Mouse (Mus musculus) small intestine, adult 2 months (tissue): ENCODE measurements around the gene Aup1. TPM values are rescaled to one million over a fixed set of nuclear protein-coding genes. Genes with fewer than 3 reads are reported as not detected.

Source experiments
- H3K27ac ChIP-seq: fragments of 200-500 bp; 2 replicates; pipeline ENCODE4 v1.5.1; 2012; ENCODE audit warnings: low read depth, low read length, control low read depth, inconsistent platforms; ENCODE audit not compliant: insufficient read depth
- H3K27me3 ChIP-seq: fragments of 200-500 bp; 2 replicates; pipeline ENCODE4 v1.6.1; 2012; ENCODE audit warnings: mild to moderate bottlenecking, moderate library complexity, low read length, inconsistent platforms; ENCODE audit not compliant: control insufficient read depth, insufficient read depth
- H3K36me3 ChIP-seq: fragments of 200-500 bp; 2 replicates; pipeline ENCODE4 v1.6.1; 2012; ENCODE audit warnings: mild to moderate bottlenecking, low read length, control low read depth, inconsistent platforms; ENCODE audit not compliant: control insufficient read depth, insufficient read depth
- H3K4me1 ChIP-seq: fragments of 200-500 bp; 2 replicates; pipeline ENCODE4 v1.6.1; 2012; ENCODE audit warnings: low read length, inconsistent platforms, mixed read lengths; ENCODE audit not compliant: control insufficient read depth, insufficient read depth, insufficient read length
- H3K4me3 ChIP-seq: fragments of 200-500 bp; 2 replicates; pipeline ENCODE4 v1.5.1; 2012; ENCODE audit warnings: low read depth, mild to moderate bottlenecking, control low read depth, inconsistent platforms, low read length, moderate library complexity
- CTCF ChIP-seq: fragments of 200-500 bp; IDR thresholded peaks from 2 replicates; pipeline ENCODE4 v1.5.1; 2012; ENCODE audit warnings: low read depth, mild to moderate bottlenecking, control low read depth, inconsistent platforms, low read length, moderate library complexity, mixed read lengths; ENCODE audit not compliant: insufficient replicate concordance, insufficient read length; ENCODE audit errors: extremely low read depth
- POLR2A ChIP-seq: fragments of 200-500 bp; IDR thresholded peaks from 2 replicates; pipeline ENCODE4 v1.6.1; 2012; ENCODE audit warnings: low read depth, mild to moderate bottlenecking, control low read depth, inconsistent platforms, low read length, moderate library complexity
- WGBS: fragments of 180-500 bp; shearing (Covaris S2); methylation state at CpG from one replicate; pipeline ENCODE4 v1.1.7; 2018; 5-methylcytosine and 5-hydroxymethylcytosine counted together
- polyA plus RNA-seq: library from polyadenylated mRNA; depleted of rRNA; stranded (reverse); fragments of >200 nt; gene quantifications from 2 replicates; pipeline ENCODE4 v1.2.3, GENCODE M21; 2012; rRNA removed

The Aup1 gene
- polyA plus RNA-seq, 1 experiment = 694 TPM

GRCm38 (mm10) chr6:83092416-83093127 lies 38.3 kb downstream of the Aup1 start:
- H3K4me3 ChIP-seq = no peak overlapping the region
- no peaks in the 10 kb centered on the region for H3K36me3 ChIP-seq
- TF ChIP-seq CTCF (no peak), POLR2A (no peak)
- peaks cover 6% of the 10 kb centered on the region for H3K4me1 ChIP-seq
- 18% methylated on average over 6 of the region's 6 CpGs for WGBS
- H3K27me3 ChIP-seq = peaks cover 17% of the 10 kb centered on the region
- H3K27ac ChIP-seq = no peak overlapping the region

DNA sequence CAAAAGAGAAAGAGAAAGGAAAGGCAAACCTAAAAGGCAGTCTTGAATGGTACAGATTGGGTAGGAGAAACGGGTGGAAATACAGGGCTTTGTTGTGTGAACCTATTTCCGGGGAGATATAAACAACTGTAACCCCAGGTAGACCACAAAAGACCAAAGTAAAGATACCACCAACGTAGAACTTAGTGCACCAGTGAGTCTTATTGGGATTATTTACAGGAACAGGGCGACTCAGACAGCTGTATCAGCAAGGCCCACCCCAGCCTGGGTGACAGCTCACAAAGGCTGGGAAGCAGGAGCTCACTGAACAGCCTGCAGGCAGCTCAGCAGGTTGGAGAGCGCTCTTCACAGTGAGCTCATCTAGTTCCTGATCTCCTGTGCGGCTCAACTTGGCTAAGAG lies 41.6 kb downstream of the Aup1 start:
- no peak for TF ChIP-seq POLR2A
- no peak for TF ChIP-seq CTCF
- Histone ChIP-seq H3K4me3 (no peak overlapping the region), H3K27me3 (no peaks in the 10 kb centered on the region), H3K36me3 (no peaks in the 10 kb centered on the region), H3K4me1 (peaks cover 4% of the 10 kb centered on the region; the same call in 1 of the 2 replicates), H3K27ac (no peak overlapping the region)
- WGBS = 77% methylated on average over 6 of the region's 6 CpGs

DNA sequence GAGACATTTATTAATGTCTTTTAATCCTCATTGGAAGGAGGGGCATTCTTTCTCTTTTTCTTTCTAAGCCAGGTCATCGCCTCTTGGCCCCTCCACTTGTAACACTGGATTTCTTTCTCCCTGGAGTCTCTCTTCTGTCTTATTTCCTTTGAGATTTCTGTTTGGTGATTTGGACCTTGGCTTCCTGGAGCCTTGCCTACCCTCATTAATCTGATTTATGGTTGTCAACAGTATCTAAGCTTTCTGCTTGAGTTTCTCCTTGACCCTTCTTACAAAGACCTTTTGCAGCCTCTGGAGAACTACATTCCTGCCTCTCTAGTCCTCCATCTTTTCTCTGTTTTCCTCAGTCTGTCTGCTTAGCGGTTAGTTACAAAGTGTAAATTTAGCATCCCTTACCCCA lies 44.1 kb downstream of the Aup1 start:
- TF ChIP-seq CTCF (no peak), POLR2A (no peak)
- no peak overlapping the region for H3K4me3 ChIP-seq
- WGBS = 31% methylated on average over 2 of the region's 2 CpGs
- H3K27me3 ChIP-seq = no peaks in the 10 kb centered on the region
- H3K27ac ChIP-seq = no peak overlapping the region; the same call in 1 of the 2 replicates
- H3K4me1 ChIP-seq = peaks cover 11% of the 10 kb centered on the region
- no peaks in the 10 kb centered on the region for H3K36me3 ChIP-seq

GRCm38 (mm10) chr6:83101316-83101687 lies 47.0 kb downstream of the Aup1 start, which contains the start of the genes Ccdc142 and Gm42688:
Ccdc142 (plus strand) TSS chr6:83101601.
Gm42688 (plus strand) TSS chr6:83101617.
- Histone ChIP-seq H3K4me1 (peaks cover 13% of the 10 kb centered on the region), H3K27me3 (no peaks in the 10 kb centered on the region), H3K36me3 (peaks cover 2% of the 10 kb centered on the region; the same call in 1 of the 2 replicates), H3K4me3 (peak within 1 kb of the TSS; percentile 86), H3K27ac (peak within 1 kb of the TSS; percentile 77)
- WGBS = under 1% methylated on average over 25 of the region's 25 CpGs
- TF ChIP-seq CTCF (peak; percentile 53; the same call in 1 of the 2 replicates), POLR2A (peak; percentile 47; the same call in 1 of the 2 replicates)

- Histone ChIP-seq H3K27ac (peak overlapping the region; percentile 77), H3K4me1 (peaks cover 13% of the 10 kb centered on the region), H3K27me3 (no peaks in the 10 kb centered on the region), H3K4me3 (peak overlapping the region; percentile 86), H3K36me3 (peaks cover 3% of the 10 kb centered on the region; the same call in 1 of the 2 replicates)
- under 1% methylated on average over 73 of the region's 74 CpGs for WGBS
- TF ChIP-seq CTCF (peak; percentile 31; the same call in 1 of the 2 replicates), POLR2A (peak; percentile 31; the same call in 1 of the 2 replicates)
Observed at GRCm38 (mm10) chr6:83101688-83102556, 47.6 kb downstream of the Aup1 start.

DNA sequence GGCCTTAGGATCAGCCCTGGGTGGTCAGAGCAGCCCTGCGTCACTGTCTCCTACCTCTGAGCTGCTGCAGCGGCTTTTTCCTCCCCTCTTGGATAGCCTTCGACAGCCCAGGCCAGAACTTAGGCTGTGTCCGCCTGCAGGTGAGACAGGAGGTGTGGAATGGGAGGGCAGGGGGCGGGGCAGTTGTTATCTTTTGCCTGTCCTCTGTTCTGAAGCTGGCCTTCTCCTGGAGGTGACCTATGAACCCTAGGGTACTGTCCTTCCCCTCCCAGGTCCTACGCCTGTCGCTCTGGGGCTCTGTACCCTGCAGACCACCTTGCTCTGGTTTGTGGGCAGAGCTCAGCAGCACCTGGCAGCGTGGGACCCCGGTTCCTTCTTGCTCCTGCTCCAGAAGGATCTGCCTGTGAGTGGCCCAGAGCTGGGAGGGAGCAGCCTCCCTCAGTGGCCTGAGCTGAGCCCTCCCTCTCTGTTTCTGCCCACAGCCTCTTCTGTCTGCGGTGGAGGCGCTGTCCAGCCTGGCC lies 48.9 kb downstream of the Aup1 start:
- H3K27ac ChIP-seq = peak overlapping the region; percentile 77
- peaks cover 5% of the 10 kb centered on the region; the same call in 1 of the 2 replicates for H3K36me3 ChIP-seq
- TF ChIP-seq CTCF (peak; percentile 7; the same call in 1 of the 2 replicates), POLR2A (peak; percentile 8; the same call in 1 of the 2 replicates)
- 44% methylated on average over 11 of the region's 11 CpGs for WGBS
- peak overlapping the region; percentile 86 for H3K4me3 ChIP-seq
- peaks cover 19% of the 10 kb centered on the region for H3K4me1 ChIP-seq
- no peaks in the 10 kb centered on the region for H3K27me3 ChIP-seq

DNA sequence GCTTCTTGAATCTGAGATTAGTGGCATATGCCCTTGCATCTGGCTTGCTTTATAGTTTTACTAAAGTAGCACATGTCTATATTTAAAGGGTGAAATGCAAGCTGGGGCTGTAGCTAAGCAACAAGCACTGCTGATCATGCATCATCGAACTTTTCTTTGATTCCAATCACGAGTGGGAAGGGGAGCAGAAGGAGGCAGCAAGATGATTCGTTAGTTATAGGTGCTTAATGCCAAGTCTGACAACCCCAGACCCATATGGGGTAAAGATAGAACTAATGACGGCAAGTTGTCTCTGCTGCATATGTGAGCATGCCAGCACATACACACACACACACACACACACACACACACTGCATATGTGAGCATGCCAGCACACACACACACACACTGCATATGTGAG lies 49.8 kb downstream of the Aup1 start:
- H3K36me3 ChIP-seq = peaks cover 5% of the 10 kb centered on the region; the same call in 1 of the 2 replicates
- H3K27me3 ChIP-seq = no peaks in the 10 kb centered on the region
- 86% methylated on average over 4 of the region's 4 CpGs for WGBS
- TF ChIP-seq POLR2A (no peak), CTCF (no peak)
- no peak overlapping the region for H3K27ac ChIP-seq
- peaks cover 19% of the 10 kb centered on the region for H3K4me1 ChIP-seq
- H3K4me3 ChIP-seq = no peak overlapping the region

Other genes starting within 250 kb of the Aup1 start
- gene Sema4f, start 114.8 kb upstream of the Aup1 start, polyA plus RNA-seq = 0.29 and 0.34 TPM in 2 replicates
- 0.06 and 1.3 TPM in 2 replicates for gene M1ap, start 107.6 kb upstream of the Aup1 start, polyA plus RNA-seq
- 2.2 and 6.1 TPM in 2 replicates for gene Dok1, start 21.1 kb upstream of the Aup1 start, polyA plus RNA-seq
- gene Loxl3, start 20.3 kb upstream of the Aup1 start, polyA plus RNA-seq = 1.4 and 2.5 TPM in 2 replicates
- 15.0 and 24.3 TPM in 2 replicates for gene Htra2, start 752 bp downstream of the Aup1 start, polyA plus RNA-seq
- gene Dqx1, start 3.3 kb downstream of the Aup1 start, polyA plus RNA-seq = 22.1 and 48.6 TPM in 2 replicates
- gene Tlx2, start 15.8 kb downstream of the Aup1 start, polyA plus RNA-seq = 3.5 and 4.9 TPM in 2 replicates
- 6.4 and 9.9 TPM in 2 replicates for gene Pcgf1, start 23.3 kb downstream of the Aup1 start, polyA plus RNA-seq
- gene Lbx2, start 31.8 kb downstream of the Aup1 start, polyA plus RNA-seq = 0.42 and 0.91 TPM in 2 replicates
- 4.9 and 7.5 TPM in 2 replicates for gene Ccdc142, start 47.1 kb downstream of the Aup1 start, polyA plus RNA-seq
- gene Gm42688, start 47.1 kb downstream of the Aup1 start, polyA plus RNA-seq = 3.2 and 4.2 TPM in 2 replicates
- 73.8 and 82.0 TPM in 2 replicates for gene Mrpl53, start 54.5 kb downstream of the Aup1 start, polyA plus RNA-seq
- 34.2 and 45.6 TPM in 2 replicates for gene Mogs, start 61.0 kb downstream of the Aup1 start, polyA plus RNA-seq
- 91.6 and 183 TPM in 2 replicates for gene Wbp1, start 67.0 kb downstream of the Aup1 start, polyA plus RNA-seq
- 30.3 and 70.3 TPM in 2 replicates for gene Ino80b, start 70.9 kb downstream of the Aup1 start, polyA plus RNA-seq
- 47.3 and 179 TPM in 2 replicates for gene Rtkn, start 80.9 kb downstream of the Aup1 start, polyA plus RNA-seq
- gene Wdr54, start 101.9 kb downstream of the Aup1 start, polyA plus RNA-seq = 0.90 and 1.3 TPM in 2 replicates
- 0.09 TPM in 1 of 2 replicates, not detected in the other for gene 1700003E16Rik, start 101.9 kb downstream of the Aup1 start, polyA plus RNA-seq
- gene Dctn1, start 111.4 kb downstream of the Aup1 start, polyA plus RNA-seq = 77.1 and 168 TPM in 2 replicates
- gene Slc4a5, start 165.3 kb downstream of the Aup1 start, polyA plus RNA-seq = 10.0 and 11.4 TPM in 2 replicates